Mouse (Mus musculus): ENCODE data around the gene Nlrp1b.

The Nlrp1b gene

DNA sequence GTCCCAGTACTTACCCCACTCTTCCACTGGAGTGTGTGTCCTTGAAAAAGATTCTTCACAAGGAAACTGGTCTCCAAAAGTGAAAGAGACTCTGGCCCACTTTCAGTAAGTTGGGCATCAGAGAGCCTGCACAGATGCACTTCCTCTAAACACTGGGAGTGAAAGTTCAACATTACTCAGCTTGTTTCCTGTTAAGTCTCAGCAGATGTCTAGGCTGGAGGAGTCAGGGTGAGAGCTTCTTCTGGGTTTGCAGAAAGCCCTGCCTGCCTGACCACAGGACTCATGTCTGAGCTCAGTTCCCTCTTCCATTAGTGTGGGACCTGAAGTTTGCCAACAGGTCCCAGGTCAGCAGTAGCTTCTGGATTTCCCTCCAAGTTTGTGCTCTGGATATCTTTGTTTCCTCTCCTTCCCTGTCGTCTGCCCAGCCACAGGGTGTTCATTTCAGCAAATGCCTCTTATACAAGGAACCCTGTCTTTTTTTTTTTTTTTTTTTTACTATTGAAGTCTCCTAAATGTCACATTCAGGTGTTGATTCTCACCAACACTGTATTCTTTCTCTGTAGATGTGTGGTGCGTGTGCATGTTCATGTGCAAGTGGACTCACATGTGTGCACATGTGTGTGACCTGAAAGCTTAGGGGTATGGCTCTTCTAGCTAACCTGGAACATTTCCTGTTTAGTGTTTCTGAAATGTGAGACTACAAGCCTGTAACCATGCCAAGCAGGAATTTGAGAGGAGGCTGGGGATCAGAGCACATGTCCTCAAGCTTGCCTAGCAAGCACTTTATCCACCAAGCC, at the start of gene Nlrp1b:
Gene Nlrp1b, minus strand, starts transcription at position 50 of the 797 bp plus-strand sequence.
- peak; percentile 35 to 42 for DNase-seq (ENCODE audit: low spot score in 2 of 2)

DNA sequence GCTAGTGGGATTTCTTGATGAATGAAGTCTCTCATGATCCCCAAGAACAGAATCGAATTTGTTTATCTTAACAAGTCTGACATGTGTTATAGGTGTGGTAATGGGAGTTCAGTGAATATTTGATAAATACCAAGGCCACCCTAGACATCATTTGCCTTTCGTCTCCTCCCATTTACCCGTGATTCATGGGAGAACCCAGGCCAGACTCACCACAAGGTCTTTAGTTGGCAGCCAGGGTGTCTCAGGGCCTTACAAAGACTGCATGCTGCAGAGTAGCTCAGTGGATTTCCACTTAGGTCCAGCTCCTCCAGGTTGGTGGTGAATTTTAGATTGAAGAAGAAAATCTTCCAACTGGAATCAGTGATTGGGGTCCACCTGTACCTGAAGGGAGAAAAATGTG, 30.5 kb upstream of the Nlrp1b start:
- DNase-seq (ENCODE audit: low spot score in 2 of 2), result no peak

DNA sequence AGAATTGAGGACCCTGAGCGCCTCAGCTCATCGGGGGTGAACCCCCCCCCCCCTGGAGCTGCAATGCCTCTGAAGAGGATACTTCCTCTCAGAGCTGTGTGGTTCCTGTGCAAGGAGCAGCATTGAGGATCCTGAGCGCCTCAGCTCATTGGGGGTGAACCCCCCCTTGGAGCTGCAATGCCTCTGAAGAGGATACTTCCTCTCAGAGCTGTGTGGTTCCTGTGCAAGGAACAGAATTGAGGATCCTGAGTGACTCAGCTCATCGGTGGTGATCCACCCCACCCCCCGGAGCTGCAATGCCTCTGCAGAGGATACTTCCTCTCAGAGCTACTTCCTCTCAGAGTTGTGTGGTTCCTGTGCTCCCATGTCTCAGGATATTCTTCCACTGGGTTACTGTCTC, 20.8 kb upstream of the Nlrp1b start:
- peak; percentile 10 to 34 for DNase-seq (ENCODE audit: low spot score in 2 of 2)

DNA sequence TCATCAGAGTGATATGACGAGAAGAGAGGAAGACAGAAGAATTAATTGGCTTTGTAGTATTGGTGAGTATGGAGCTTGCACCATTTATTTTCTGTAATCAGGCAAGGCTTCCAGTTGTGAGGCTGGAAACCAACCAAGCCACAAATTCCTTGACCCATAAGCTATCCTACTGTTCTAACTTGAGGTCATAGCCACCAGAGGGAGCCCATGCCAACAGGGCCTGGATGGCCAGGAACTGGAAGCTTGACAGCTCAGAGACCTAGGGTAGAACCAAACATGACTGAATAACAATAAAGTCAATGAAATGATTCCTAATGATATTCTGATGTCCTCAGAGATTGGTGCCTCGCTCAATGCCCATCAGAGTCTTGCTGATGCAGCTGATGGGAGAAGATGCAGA, 5.9 kb downstream of the Nlrp1b start:
- DNase-seq (ENCODE audit: low spot score in 2 of 2), result no peak

DNA sequence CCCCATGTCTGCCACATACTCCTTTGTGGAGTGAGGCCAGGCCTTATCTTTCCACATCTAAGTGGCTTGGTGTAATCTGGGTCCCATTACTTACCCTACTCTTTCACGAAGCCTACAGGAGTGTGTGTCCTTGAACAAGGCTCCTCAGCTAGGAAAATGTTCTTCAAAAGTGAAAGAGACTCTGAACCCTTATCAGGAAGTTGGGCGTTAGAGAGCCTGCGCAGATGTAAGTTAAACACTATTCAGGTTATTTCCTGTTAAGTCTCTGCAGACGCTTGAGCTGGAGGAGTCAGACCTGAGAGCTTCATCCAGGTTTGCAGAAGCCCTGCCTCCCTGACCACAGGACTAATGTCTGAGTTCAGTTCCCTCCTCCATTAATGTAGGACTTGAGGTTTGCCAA, 27.8 kb downstream of the Nlrp1b start:
- peak; percentile 33 to 38 for DNase-seq (ENCODE audit: low spot score in 2 of 2)

DNA sequence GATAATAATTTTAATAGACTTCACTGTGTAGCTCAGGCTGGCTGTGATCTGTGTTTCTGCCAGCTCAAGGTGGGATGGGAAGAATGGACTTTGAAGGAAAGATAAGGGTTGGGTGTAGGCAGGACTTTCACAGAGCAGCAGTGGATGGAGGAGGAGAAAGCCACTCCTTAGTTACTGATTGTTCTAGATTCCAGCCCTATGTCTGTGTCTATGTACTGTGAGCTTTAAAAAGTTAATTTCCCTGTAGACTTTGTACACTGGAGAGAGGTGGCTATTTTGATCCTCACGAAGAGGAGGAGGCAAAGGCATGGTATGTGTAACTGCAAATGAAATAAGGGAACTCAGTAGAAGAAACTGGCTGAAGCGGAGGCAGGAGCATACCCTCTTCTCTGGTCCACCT, 31.2 kb downstream of the Nlrp1b start:
- DNase-seq (ENCODE audit: low spot score in 2 of 2), result no peak

DNA sequence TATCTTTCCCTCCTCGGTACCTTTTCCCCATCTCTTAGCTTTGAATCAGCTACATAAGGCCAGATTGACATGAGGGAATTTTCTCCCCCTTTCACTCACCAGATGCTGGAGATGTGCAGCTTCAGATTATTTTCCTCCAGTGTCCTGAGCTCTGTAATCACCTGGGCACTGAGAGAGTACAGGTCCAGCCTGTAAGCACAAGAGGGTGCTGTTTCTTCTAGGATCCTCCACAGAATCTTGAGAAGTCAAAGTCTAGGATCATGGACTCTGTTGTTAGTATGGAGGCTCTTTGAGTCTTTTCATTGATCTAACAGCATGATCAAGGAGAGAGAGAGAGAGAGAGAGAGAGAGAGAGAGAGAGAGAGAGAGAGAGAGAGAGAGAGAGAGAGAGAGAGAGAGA, 60.9 kb downstream of the Nlrp1b start:
- DNase-seq (ENCODE audit: low spot score in 2 of 2), result no peak

DNA sequence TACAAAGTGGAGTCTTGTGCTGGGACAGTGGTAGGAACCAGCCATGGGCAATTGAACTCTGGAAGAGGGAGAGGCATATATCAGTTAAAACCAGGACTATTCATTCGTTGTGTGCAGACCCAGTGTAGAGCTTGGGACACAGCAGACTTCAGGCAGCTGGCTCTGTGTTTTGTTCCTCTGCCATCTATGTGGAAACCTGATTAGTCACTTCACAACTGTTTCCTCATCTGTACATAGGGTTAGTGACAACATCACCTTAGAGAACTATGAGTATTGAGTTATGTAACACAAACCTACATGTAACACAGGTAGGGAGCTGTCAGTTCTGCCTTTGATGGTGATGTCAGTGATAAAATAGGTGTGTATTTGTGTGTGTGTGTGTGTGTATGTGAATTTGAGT, 66.4 kb downstream of the Nlrp1b start:
- no peak for DNase-seq (ENCODE audit: low spot score in 2 of 2)

DNA sequence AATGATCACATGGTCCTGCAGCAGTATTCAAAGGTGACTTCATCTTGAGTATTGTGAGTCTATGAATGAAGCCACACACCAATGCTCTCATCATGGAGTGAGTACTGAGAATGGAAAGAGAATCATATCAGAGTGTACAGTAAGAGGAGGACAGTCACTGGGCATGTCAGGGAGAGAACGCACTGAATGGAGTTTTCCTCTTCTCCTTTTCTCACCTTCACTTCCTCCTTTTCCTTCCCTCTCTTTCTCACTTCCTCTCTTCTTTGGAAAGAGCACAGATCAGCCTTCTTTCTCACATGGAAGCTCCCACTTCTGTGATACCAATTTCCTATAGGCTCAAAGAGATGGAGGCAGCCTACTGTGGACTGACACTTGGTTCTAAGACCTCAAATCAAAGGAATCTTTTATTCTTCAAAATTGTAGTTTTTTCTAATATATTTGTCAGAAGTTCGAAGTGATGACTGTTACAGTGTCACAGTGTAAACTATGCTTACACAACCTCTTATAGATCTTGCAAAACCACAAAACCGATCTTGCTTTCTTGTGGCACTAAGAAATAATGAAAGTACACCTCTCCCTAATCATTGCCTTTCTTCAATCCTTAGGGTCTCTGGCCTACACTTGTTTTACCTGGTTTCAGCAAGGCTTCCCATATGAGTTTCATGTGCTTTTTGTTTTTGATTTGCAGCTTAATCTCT, 70.9 kb downstream of the Nlrp1b start:
- no peak for DNase-seq (ENCODE audit: low spot score in 2 of 2)

DNA sequence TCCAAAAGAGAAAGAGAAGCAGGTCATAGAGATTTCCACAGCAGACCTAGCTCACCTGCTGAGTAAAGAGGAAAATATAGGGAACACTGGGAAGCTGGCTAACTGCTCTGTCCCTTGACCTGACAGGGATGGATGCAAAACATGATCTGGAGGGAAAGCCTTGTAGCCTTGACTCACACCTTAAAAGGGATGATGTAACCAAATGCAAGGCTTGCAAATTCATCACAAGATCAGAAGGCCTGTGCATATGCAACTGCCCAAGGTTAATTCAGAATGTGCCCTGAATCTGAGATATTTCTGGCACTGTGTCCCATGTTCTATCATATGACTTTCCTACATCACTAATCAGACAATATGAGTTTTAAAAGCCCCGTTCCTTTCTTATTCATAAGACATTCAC, 75.3 kb downstream of the Nlrp1b start:
- DNase-seq (ENCODE audit: low spot score in 2 of 2), result no peak

DNA sequence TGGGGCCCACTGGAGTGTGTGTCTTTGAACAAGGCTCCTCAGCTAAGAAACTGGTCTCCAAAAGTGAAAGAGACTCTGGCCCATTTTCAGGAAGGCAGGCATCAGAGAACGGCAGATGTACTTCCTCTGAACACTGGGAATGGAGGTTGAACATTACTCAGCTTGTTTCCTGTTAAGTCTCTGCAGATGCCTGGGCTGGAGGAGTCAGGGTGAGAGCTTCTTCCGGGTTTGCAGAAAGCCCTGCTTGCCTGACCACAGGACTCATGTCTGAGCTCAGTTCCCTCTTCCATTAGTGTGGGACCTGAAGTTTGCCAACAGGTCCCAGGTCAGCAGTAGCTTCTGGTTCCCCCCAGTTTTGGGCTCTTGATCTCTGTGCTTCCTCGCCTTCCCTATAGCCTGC, 85.9 kb downstream of the Nlrp1b start, which contains the start of gene Nlrp1a:
Gene Nlrp1a, minus strand, starts transcription at position 44 of the 400 bp plus-strand sequence.
- peak; percentile 37 to 52 for DNase-seq (ENCODE audit: low spot score in 2 of 2)

DNA sequence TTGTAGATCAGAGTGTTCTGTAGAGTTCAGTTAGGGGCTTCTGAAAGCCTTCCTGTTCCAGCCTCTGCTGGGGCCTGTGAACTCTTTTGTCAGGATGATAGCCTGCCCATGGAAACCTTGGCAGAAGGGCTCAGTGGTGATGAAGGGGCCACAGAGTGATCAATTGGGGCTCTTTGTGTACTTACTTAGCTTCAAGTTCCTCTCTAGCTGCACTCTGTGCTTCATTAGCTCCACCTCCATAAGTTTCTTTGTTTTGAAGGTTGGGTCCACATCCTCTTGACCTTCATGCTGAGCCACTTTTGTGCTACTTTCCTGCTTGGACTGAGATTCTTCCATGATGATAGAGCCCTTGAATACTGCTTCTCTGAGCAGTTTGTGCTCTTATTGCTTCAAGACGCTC, 88.5 kb downstream of the Nlrp1b start:
- no peak for DNase-seq (ENCODE audit: low spot score in 2 of 2)

DNA sequence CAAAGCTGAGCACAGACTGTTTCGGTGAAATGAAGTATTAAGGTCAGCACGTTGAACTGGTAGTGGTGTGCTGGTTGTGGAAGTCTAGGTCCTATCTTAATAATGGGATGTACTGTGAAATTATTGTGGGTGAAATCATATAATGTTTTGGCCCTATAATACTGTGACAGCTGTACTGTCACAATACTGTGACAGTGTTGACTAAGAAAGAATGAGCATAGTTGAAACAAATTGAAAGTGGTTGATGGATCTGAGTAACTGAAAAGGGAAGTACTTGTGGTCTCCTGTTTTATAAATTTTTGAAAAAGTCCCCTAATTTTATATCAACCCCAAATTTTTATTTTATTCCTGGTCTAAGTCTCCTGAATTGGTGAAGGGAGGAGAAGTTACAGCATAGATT, 123.4 kb downstream of the Nlrp1b start:
- DNase-seq (ENCODE audit: low spot score in 2 of 2), result no peak

DNA sequence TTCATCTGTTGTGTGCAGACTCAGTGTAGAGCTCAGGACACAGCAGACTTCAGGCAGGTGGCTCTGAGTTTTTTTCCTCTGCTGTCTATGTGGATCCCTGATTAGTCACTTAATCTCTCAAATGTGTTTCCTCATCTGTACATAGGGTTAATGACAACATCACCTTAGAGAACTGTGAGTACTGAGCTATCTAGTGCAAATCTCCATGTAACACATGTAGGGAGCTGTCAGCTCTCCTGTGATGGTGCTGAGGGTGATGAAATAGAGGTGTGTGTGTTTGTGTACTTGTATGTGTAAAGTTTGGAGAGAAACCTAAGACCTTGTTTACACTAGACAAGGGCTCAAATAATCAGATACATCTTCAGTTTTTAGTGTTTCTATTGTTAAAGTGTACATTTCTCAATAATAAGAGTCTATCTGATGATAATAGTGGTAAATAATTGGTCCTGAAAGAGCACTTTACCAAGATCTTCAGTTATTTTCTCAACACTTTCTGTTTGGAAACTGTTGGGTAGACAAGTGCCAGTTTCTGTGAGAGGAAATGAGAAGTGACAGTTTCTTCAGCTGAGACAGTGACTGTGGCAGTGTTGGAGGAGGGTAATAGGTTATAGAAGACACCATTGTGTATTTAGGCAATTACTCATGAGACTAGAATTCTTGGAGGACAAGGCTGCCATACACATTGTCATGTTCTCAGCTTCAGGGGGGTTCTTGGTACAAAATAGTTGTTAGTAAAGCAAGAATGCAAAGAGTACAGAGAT, 124.1 kb downstream of the Nlrp1b start:
- no peak for DNase-seq (ENCODE audit: low spot score in 2 of 2)

DNA sequence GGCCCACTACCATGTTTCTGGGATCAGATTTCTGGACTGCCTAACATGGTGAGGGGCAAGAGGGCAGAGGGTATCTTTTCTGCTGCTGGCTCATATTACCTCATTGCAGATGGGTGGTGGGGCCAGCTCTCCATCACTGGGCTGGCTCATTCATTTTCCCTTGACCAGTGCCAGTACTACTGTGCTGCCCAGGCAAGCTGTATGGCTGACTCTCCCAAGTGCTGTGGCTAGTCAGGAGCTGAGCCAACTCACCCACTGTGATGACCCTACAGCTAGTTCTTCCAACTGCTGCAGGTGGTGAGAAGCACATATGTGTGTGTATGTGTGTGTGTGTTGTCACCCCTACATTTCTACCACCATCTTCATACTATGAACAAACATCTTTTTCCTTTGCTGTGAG, 126.6 kb downstream of the Nlrp1b start:
- no peak for DNase-seq (ENCODE audit: low spot score in 2 of 2)

Measured in spleen, postnatal 36 days (tissue).